Comparison of ENCODE assay signal across 11 mouse cellular contexts in the genomic region with DNA sequence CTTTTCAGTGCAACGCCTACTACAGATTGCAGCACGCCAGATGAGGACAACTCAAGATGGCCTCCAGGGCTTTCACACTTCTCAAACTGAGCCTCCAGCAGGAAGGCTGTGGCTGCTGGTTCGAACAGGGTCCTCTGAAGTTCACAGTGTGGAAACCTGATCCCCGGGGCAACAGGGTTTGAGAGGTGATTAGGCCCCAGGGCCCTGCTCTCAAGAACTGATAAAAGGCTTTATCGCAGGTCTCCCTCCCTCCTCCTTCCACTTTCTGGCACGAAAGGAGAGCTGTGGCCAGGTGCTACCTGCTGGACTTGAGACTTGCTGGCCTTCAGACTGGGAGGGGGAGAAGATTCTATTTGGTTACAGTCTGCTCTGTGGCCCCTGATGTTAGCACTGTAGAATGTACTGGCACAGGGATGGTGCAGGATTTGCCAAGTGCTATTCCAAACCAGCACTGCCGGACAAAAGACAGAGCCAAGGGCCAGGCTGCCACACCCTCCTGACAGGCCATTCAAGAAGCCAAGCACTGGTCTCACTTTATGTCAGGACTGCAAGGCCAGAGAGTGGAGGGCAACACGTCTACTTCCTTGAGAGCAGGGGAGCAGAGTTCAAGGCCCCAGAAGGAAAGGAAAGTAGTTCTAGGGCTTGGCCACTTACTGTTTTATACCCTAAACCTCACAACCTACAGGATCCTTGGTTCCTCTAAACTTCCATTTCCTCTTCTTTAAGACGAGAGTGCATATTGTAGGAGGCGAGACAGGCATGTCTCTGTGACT. TPM values are rescaled to one million over a fixed set of nuclear protein-coding genes. Genes with fewer than 3 reads are reported as not detected.
DNase-seq lines count a peak whose midpoint lies in the region; ATAC-seq and TF ChIP-seq lines count a peak whose summit lies in the region.
"Had no signal": no experiment of that assay in that cellular context is flagged by ENCODE, and none has a peak within 500 bp of the region (broad histone marks: within the 10 kb centered on the region; RNA-seq: fewer than 3 reads in every experiment).

No protein-coding gene starts in this region.

- H3K27ac ChIP-seq in spleen, adult 2 months (ENCODE audit: insufficient read depth, low read length) = peak overlapping the region; percentile 56
- peak overlapping the region; percentile 64 for H3K27ac ChIP-seq in liver, embryonic 15.5 days (replicated peaks)

- H3K9ac ChIP-seq in liver, embryonic 15.5 days = no peak overlapping the region

- no peak for TF ChIP-seq POLR2A in spleen, adult 2 months (IDR thresholded peaks at IDR 0.05; ENCODE audit: low read depth, low read length)

- no peaks in the 10 kb centered on the region for H3K9me3 ChIP-seq in liver, embryonic 15.5 days (replicated peaks)

- peak; percentile 38 for DNase-seq in embryo, embryonic 10 days (ENCODE audit: low spot score)
- no peak for DNase-seq in embryo, embryonic 10.5 days (ENCODE audit: low spot score)
- DNase-seq in spleen, adult 2 months (ENCODE audit: low read depth in 1 of 2, low spot score in 2 of 2) = no peak
- no peak for DNase-seq in spleen, postnatal 36 days (ENCODE audit: low spot score in 2 of 2)
- DNase-seq in adrenal gland, postnatal 4 days (ENCODE audit: low spot score in 2 of 2) = no peak
- DNase-seq in spleen, postnatal 10 days (ENCODE audit: low spot score in 2 of 2) = no peak
- DNase-seq: cerebellum, adult 8-10 months; right cerebral cortex, adult 18-20 months had no signal

- H3K4me3 ChIP-seq in spleen, adult 2 months (ENCODE audit: extremely low read depth, insufficient read depth, insufficient read length) = no peak overlapping the region
- no peak overlapping the region for H3K4me3 ChIP-seq in liver, embryonic 15.5 days (replicated peaks)

- no peak for TF ChIP-seq CTCF in spleen, adult 2 months (IDR thresholded peaks at IDR 0.05; ENCODE audit: extremely low read depth, insufficient read depth, insufficient read length, insufficient replicate concordance)

- no peaks in the 10 kb centered on the region for H3K36me3 ChIP-seq in spleen, adult 2 months (ENCODE audit: control insufficient read depth, insufficient read depth, low read length)
- H3K36me3 ChIP-seq in liver, embryonic 15.5 days (replicated peaks) = no peaks in the 10 kb centered on the region; the same call in 1 of the 2 replicates

- H3K4me2 ChIP-seq in liver, embryonic 15.5 days = peak overlapping the region; percentile 47
- H3K4me2 ChIP-seq: heart, embryonic 11.5 days had no signal

- peaks cover 81% of the 10 kb centered on the region; the same call in 1 of the 2 replicates for H3K4me1 ChIP-seq in spleen, adult 2 months (ENCODE audit: control insufficient read depth, insufficient read depth, insufficient read length)
- peaks cover 96% of the 10 kb centered on the region for H3K4me1 ChIP-seq in liver, embryonic 15.5 days (replicated peaks)

- ATAC-seq in liver, embryonic 15.5 days (ENCODE audit: insufficient read depth) = peak; percentile 51
- no peak for ATAC-seq in activated CD4-positive, CD25-positive, alpha-beta regulatory T cell, adult 4 months

- H3K27me3 ChIP-seq in spleen, adult 2 months (ENCODE audit: control insufficient read depth, insufficient read depth, low read length) = no peaks in the 10 kb centered on the region
- no peaks in the 10 kb centered on the region for H3K27me3 ChIP-seq in liver, embryonic 15.5 days

- 62% methylated on average over 10 of the region's 10 CpGs for WGBS in spleen, adult 2 months
- WGBS in liver, embryonic 15.5 days (ENCODE audit: insufficient replicate concordance) = 26% methylated on average over 10 of the region's 10 CpGs

RNA-seq across cellular contexts. Expression of a gene that starts 18.5 kb away (rescaled TPM):
- polyA plus RNA-seq in spleen, adult 2 months (2012; rRNA removed) = 48.3 and 51.8 TPM in 2 replicates
- 5.5 TPM in 2 replicates for polyA plus RNA-seq in liver, embryonic 15.5 days (2015; fragmentation: Nextera tagmentation; extraction: Ambion mirVana)
- total RNA-seq in adrenal gland, postnatal 4 days (2021) = 10 to 100 TPM in 1 of 2 experiments, 1 to 10 TPM in 1; 9.3 to 12.4 TPM
- 10 to 100 TPM; 76.7 to 82.5 TPM for polyA plus RNA-seq in activated CD4-positive, CD25-positive, alpha-beta regulatory T cell, adult 4 months (2017; shearing (Covaris generic))
